Mouse (Mus musculus): ENCODE data around the gene Snx18.
A peak's percentile ranks its signal among the peaks of the same experiment; 100 is the strongest.

Snx18 gene

DNA sequence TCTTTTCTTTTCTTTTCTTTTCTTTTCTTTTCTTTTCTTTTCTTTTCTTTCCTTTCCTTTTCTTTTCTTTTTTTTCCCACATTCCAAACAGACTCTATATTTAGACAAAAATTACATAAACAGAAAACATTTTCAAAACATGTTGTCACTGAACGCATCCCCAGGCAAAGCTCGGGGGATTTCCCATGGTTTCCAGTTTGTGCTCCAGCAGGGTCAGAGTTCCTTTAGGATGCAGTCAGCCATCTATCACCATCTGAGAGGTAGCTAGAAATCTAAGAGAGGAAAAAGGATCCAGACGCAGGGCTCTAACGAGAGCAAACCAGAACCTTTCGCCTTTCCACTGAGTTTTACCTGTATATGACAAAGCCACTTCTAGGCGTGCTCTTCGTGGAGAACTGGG is 52.0 kb downstream of the Snx18 start:
- DNase-seq (ENCODE audit: low spot score): no peak

DNA sequence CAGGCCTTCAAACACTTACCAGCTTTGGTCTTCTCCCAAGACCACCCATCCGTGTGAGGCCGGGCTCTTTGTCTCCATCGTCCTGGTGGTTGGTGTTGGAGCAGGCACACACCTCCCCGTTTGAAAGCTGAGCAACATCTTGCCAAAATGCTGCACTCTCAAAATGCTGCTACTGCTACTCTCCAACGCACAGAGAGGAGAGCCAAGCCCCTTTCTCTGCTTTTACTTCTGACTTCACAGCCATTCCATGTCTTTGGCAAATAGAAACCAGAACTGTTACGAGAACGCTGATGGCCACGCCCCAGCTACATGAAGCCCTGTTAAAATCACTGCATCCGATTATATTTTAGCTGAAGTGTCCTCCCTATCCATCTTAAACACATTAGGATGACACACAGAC is 58.7 kb downstream of the Snx18 start:
- DNase-seq (ENCODE audit: low spot score): no peak

DNA sequence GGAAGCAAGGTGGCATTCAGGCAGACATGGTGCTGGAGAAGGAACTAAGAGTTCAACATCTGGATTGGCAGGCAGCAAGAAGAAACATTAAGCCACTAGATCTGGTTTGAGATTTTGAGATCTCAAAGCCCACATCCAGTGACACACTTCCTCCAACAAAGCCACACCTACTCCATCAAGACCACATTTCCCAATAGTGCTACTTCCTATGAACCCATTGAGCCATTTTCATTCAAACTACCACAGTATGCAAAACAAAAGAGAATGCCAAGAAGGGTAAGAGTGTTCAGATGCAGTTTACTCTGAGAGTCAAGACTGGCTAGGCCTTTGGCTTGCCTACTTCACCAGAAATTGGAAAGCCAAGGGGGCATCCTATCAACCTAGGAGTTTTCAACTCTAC is 61.8 kb downstream of the Snx18 start:
- DNase-seq (ENCODE audit: low spot score): no peak

DNA sequence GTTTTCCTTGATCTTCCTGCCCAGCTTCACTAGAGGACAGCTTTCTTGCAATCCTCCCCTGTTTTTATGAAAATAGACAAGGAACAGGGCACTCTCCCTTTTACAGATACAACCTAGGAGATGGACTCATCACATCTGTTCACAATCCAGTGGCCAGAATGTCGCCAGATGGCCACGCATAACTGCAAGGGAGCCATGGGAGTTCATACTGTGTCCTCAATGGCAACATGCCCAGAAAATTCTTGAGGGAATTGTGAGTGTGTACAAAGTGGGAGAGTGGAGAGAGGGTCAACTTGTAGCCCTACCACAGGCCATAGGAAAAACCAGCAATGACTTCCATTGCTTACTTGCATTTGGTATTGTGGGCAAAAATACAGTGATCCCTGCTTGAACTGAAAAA is 63.1 kb downstream of the Snx18 start:
- DNase-seq (ENCODE audit: low spot score): no peak

DNA sequence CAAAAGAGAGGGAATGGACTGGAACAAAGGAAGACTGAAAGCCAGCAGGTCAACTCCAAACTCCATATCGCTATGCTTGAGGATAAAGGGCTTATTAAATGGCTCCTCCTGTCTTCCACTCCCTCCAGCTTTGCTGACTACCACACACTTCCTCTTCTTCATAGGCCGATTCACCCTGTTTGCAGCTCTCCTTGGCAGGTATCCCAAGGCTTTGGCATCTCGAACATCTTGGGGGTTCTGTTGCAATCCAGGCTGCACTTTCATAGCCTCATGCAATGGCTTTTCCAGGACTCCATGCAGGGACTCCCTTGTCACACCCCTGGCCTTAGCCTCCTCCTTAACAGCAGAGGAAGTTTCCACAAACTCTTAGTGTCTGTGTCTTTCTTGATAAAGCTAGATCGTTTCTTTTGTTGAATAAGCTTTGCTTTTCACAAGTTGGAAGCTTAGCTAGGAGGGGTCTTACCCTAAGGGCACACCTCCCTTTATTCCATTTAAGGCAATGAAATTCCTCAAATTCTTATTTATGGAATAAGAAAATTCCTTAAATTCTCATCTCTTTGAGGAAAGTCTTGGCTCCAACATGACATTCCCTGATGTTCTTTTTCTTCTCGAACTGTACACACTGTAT is 64.6 kb downstream of the Snx18 start:
- DNase-seq (ENCODE audit: low spot score): peak; percentile 19

DNA sequence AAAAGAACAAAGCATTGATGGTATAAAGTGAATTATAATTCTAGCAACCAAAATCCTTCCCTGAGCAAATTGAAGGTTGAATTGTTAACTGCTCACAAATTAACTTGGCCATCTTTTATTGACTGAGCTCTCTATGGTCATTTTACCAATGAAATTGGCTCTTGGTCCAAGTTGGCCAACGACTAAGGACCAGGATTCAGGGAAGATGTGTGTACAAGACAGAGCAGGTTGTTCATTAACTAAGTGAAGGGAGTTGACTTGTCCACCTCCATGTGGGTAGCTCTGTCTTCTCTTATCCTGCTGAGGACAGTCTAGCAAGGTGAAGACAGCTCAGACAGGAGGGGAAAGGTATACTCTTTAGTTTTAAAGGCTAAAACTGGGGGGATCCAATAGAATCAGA is 66.0 kb downstream of the Snx18 start:
- no peak for DNase-seq (ENCODE audit: low spot score)

DNA sequence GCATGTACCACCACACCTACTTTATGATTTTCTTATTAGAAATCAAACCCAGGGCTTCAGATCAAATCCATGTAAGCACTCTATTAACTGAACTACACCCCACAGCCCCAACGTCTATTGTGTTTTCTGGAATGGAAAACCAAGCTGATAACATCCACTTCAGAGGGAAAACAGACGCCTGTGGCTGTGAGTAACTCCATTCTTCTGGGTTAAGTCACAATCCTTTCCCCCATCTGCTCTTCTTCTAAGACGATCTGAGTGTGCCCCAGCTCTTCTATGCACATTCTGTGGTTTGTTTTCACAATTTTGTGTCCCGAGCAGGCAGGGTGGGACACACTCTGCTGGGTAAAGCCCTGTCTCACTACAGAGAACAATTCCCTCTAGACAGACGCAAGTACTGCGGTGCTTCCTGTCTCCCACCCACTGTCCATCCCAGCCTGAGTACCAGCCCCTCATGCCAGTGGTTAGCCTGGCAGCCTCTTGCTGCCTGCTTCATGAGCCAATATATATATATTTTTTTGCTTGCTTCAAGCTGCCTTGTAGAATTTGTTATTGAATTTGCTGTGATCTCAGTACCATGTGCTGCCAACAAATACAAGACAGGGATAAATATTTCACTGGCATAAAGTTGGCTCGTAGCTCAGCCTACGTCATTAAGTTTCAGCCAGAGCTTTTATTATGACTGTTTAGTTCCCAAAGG is 67.3 kb downstream of the Snx18 start:
- peak; percentile 18 for DNase-seq (ENCODE audit: low spot score)

DNA sequence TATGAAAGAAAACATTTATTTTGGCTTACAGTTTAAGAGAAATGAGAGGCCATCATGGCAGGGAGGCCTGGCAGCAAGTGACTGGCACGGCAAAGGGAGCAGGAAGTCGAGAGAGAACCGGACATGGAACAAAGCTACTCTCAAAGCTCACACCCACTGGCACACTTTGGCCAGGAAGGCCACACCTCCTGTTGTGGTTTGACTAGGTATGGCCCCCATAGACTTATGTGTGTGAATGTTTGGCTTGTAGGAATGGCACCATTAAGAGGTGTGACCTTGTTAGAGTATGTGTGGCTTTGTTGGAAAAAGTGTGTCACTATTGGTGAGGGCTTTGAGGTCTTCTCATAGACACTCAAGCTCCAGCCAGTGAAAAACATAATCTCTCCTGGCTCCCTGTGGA is 69.3 kb downstream of the Snx18 start:
- DNase-seq (ENCODE audit: low spot score): no peak

DNA sequence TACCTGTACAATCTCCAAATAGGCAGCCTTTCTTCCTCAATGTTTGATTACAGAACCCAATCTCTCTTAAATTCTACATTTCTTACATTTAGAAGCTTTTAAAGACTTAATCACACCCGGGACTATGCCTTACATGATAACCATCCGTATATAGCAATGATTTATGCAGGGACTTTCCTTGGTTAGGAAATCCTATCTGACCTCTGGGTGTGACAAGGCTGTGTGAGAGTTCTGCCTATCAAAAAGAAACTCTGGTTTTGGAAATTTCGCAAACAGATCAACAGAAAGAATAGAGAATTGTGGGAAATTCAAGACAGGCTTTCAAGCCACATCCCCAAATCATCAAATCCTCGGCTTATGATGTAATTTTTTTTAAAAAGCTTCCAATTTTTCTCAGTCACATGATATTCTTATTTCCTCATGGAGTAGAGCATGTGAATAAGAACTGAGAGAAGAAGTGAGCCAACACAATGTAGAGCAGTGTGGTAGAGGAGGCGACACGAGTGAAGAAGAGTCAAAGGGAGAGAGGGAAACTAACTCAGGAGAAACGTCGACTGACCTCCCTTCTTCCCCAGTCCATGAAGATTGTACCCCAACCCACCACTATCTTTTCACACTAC is 70.4 kb downstream of the Snx18 start:
- no peak for DNase-seq (ENCODE audit: low spot score)

DNA sequence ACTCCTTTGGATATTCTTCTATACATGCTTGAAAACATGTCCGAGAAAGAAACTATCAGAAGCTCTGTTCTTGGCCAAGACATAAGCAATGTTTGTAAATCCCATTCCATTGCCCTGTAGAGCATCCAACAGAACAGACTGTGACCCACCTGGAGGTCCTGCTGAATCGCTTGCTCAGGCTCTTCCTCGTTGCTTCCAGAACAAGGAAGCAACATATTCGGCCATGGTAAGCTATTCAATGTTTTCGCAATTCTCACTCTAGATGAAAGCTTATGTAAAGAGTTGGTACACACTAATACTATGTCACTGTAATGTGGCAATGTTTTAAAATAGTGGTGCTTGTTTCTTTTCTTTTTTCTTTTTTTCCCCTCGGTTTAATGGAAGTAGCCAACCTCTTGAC is 76.0 kb downstream of the Snx18 start:
- DNase-seq (ENCODE audit: low spot score): no peak

Measured in urinary bladder, postnatal 14 days (tissue).